Mouse (Mus musculus) small intestine, adult 2 months (tissue): ENCODE data around the gene Tmem52. TPM values are rescaled to one million over a fixed set of nuclear protein-coding genes. Genes with fewer than 3 reads are reported as not detected.

Experiments
- H3K27ac ChIP-seq: fragments of 200-500 bp; 2 replicates; pipeline ENCODE4 v1.5.1; 2012; ENCODE audit warnings: low read depth, low read length, control low read depth, inconsistent platforms; ENCODE audit not compliant: insufficient read depth
- H3K27me3 ChIP-seq: fragments of 200-500 bp; 2 replicates; pipeline ENCODE4 v1.6.1; 2012; ENCODE audit warnings: mild to moderate bottlenecking, moderate library complexity, low read length, inconsistent platforms; ENCODE audit not compliant: control insufficient read depth, insufficient read depth
- H3K36me3 ChIP-seq: fragments of 200-500 bp; 2 replicates; pipeline ENCODE4 v1.6.1; 2012; ENCODE audit warnings: mild to moderate bottlenecking, low read length, control low read depth, inconsistent platforms; ENCODE audit not compliant: control insufficient read depth, insufficient read depth
- H3K4me1 ChIP-seq: fragments of 200-500 bp; 2 replicates; pipeline ENCODE4 v1.6.1; 2012; ENCODE audit warnings: low read length, inconsistent platforms, mixed read lengths; ENCODE audit not compliant: control insufficient read depth, insufficient read depth, insufficient read length
- H3K4me3 ChIP-seq: fragments of 200-500 bp; 2 replicates; pipeline ENCODE4 v1.5.1; 2012; ENCODE audit warnings: low read depth, mild to moderate bottlenecking, control low read depth, inconsistent platforms, low read length, moderate library complexity
- CTCF ChIP-seq: fragments of 200-500 bp; IDR thresholded peaks from 2 replicates; pipeline ENCODE4 v1.5.1; 2012; ENCODE audit warnings: low read depth, mild to moderate bottlenecking, control low read depth, inconsistent platforms, low read length, moderate library complexity, mixed read lengths; ENCODE audit not compliant: insufficient replicate concordance, insufficient read length; ENCODE audit errors: extremely low read depth
- POLR2A ChIP-seq: fragments of 200-500 bp; IDR thresholded peaks from 2 replicates; pipeline ENCODE4 v1.6.1; 2012; ENCODE audit warnings: low read depth, mild to moderate bottlenecking, control low read depth, inconsistent platforms, low read length, moderate library complexity
- WGBS: fragments of 180-500 bp; shearing (Covaris S2); methylation state at CpG from one replicate; pipeline ENCODE4 v1.1.7; 2018; 5-methylcytosine and 5-hydroxymethylcytosine counted together
- polyA plus RNA-seq: library from polyadenylated mRNA; depleted of rRNA; stranded (reverse); fragments of >200 nt; gene quantifications from 2 replicates; pipeline ENCODE4 v1.2.3, GENCODE M21; 2012; rRNA removed

Tmem52 gene
- polyA plus RNA-seq, 1 experiment: 2.1 TPM

GRCm38 (mm10) chr4:155510981-155511380 is 42.1 kb downstream of the Tmem52 start:
- peaks cover 4% of the 10 kb centered on the region; the same call in 1 of the 2 replicates for H3K4me1 ChIP-seq
- H3K27me3 ChIP-seq: no peaks in the 10 kb centered on the region
- no peak overlapping the region for H3K27ac ChIP-seq
- H3K36me3 ChIP-seq: peaks cover 7% of the 10 kb centered on the region
- H3K4me3 ChIP-seq: no peak overlapping the region
- TF ChIP-seq CTCF: no peak
- no peak for TF ChIP-seq POLR2A
- 26% methylated on average over 1 of the region's 1 CpGs for WGBS

- H3K27me3 ChIP-seq: no peaks in the 10 kb centered on the region
- H3K4me3 ChIP-seq: no peak overlapping the region
- peaks cover 8% of the 10 kb centered on the region; the same call in 1 of the 2 replicates for H3K4me1 ChIP-seq
- peaks cover 17% of the 10 kb centered on the region for H3K36me3 ChIP-seq
- 70% methylated on average over 2 of the region's 2 CpGs for WGBS
- TF ChIP-seq CTCF: no peak
- no peak for TF ChIP-seq POLR2A
- no peak overlapping the region for H3K27ac ChIP-seq
Observed at GRCm38 (mm10) chr4:155514810-155515209, 45.9 kb downstream of the Tmem52 start.

GRCm38 (mm10) chr4:155517948-155518517 is 49.1 kb downstream of the Tmem52 start:
- H3K27me3 ChIP-seq: no peaks in the 10 kb centered on the region
- H3K4me1 ChIP-seq: peaks cover 5% of the 10 kb centered on the region; the same call in 1 of the 2 replicates
- H3K36me3 ChIP-seq: peaks cover 18% of the 10 kb centered on the region
- H3K4me3 ChIP-seq: no peak overlapping the region
- WGBS: 76% methylated on average over 7 of the region's 7 CpGs
- H3K27ac ChIP-seq: no peak overlapping the region
- no peak for TF ChIP-seq CTCF

Other genes with a start within 250 kb of the Tmem52 start
- gene Ski, start 246.5 kb upstream of the Tmem52 start, polyA plus RNA-seq: 27.8 and 48.0 TPM in 2 replicates
- 22.5 and 52.0 TPM in 2 replicates for gene Faap20, start 219.3 kb upstream of the Tmem52 start, polyA plus RNA-seq
- gene Prkcz, start 107.8 kb upstream of the Tmem52 start, polyA plus RNA-seq: 22.1 and 73.8 TPM in 2 replicates
- gene Gabrd, start 71.0 kb upstream of the Tmem52 start, polyA plus RNA-seq: 0.55 and 1.3 TPM in 2 replicates
- 0.11 and 1.4 TPM in 2 replicates for gene Cfap74, start 59.9 kb upstream of the Tmem52 start, polyA plus RNA-seq
- 690 and 1,603 TPM in 2 replicates for gene Gnb1, start 22.2 kb downstream of the Tmem52 start, polyA plus RNA-seq
- 76.8 and 135 TPM in 2 replicates for gene Nadk, start 93.3 kb downstream of the Tmem52 start, polyA plus RNA-seq
- gene Slc35e2, start 132.3 kb downstream of the Tmem52 start, polyA plus RNA-seq: 14.2 and 20.1 TPM in 2 replicates
- gene Cdk11b, start 155.7 kb downstream of the Tmem52 start, polyA plus RNA-seq: 24.6 and 51.4 TPM in 2 replicates
- not detected in 2 replicates for gene Gm10563, start 176.3 kb downstream of the Tmem52 start, polyA plus RNA-seq
- 32.6 and 55.1 TPM in 2 replicates for gene Mmp23, start 184.3 kb downstream of the Tmem52 start, polyA plus RNA-seq
- gene Mib2, start 200.1 kb downstream of the Tmem52 start, polyA plus RNA-seq: 46.3 and 85.4 TPM in 2 replicates
- 12.5 and 24.0 TPM in 2 replicates for gene Fndc10, start 225.2 kb downstream of the Tmem52 start, polyA plus RNA-seq
- gene Ssu72, start 235.7 kb downstream of the Tmem52 start, polyA plus RNA-seq: 87.2 and 140 TPM in 2 replicates